Mouse (Mus musculus) heart, embryonic 11.5 days (tissue): Measurements from ENCODE around the gene Vmo1. TPM values are rescaled to one million over a fixed set of nuclear protein-coding genes. Genes with fewer than 3 reads are reported as not detected.
"Not testable (repeated sequence)": the region's sequence is repeated elsewhere in the genome, so short reads cannot be mapped to it uniquely, and the experiment has no call there.

ENCODE experiments used
- ATAC-seq: fragments of 200-750 bp; cut with Nextera tagmentation; replicated peaks from 2 replicates; pipeline ENCODE4 v1.8.0; 2017; ENCODE audit warnings: moderate library complexity; ENCODE audit not compliant: insufficient number of reproducible peaks, low FRiP score, low TSS enrichment
- H3K27ac ChIP-seq: fragments of 300-500 bp; sonication (generic); 2 replicates; pipeline ENCODE4 v1.5.1; 2014; ENCODE audit warnings: mild to moderate bottlenecking, low read depth, low read length
- H3K27me3 ChIP-seq: fragments of 300-500 bp; sonication (generic); 2 replicates; pipeline ENCODE4 v1.6.1; 2014; ENCODE audit warnings: mild to moderate bottlenecking, low read length, mixed read lengths; ENCODE audit not compliant: control insufficient read depth, insufficient read depth
- H3K36me3 ChIP-seq: fragments of 300-500 bp; sonication (generic); 2 replicates; pipeline ENCODE4 v1.6.1; 2014; ENCODE audit warnings: mild to moderate bottlenecking, low read length, moderate library complexity, mixed read lengths; ENCODE audit not compliant: control insufficient read depth, insufficient read depth
- H3K4me1 ChIP-seq: fragments of 300-500 bp; sonication (generic); 2 replicates; pipeline ENCODE4 v1.6.1; 2014; ENCODE audit warnings: low read length; ENCODE audit not compliant: control insufficient read depth, insufficient read depth
- H3K4me2 ChIP-seq: fragments of 300-500 bp; sonication (generic); 2 replicates; pipeline ENCODE4 v1.6.1; 2014; ENCODE audit warnings: mild to moderate bottlenecking, moderate library complexity
- H3K4me3 ChIP-seq: fragments of 300-500 bp; sonication (generic); 2 replicates; pipeline ENCODE4 v1.5.1; 2014; ENCODE audit warnings: low read depth, low read length
- H3K9ac ChIP-seq: fragments of 300-500 bp; sonication (generic); 2 replicates; pipeline ENCODE4 v1.6.1; 2014; ENCODE audit warnings: mild to moderate bottlenecking, low read depth, low read length, moderate library complexity
- H3K9me3 ChIP-seq: fragments of 300-500 bp; sonication (generic); replicated peaks from 2 replicates; pipeline ENCODE4 v1.6.1; 2016; ENCODE audit warnings: low read length; ENCODE audit not compliant: control insufficient read depth
- WGBS: fragments of 180-500 bp; shearing (Covaris S2); extraction: QIAGEN DNeasy Blood & Tissue Kit; methylation state at CpG from one replicate; pipeline ENCODE4 v1.1.7; 2014; ENCODE audit not compliant: insufficient replicate concordance; 5-methylcytosine and 5-hydroxymethylcytosine counted together
- polyA plus RNA-seq: library from polyadenylated mRNA; unstranded; fragments of >200 nt; fragmentation: Nextera tagmentation; extraction: Ambion mirVana; gene quantifications from 2 replicates; pipeline ENCODE4 v1.2.1, GENCODE M21; 2014

The Vmo1 gene
- polyA plus RNA-seq, 1 experiment from 2014 or later = not detected

- no peak for ATAC-seq
- Histone ChIP-seq H3K27me3 (no peaks in the 10 kb centered on the region), H3K9ac (peak overlapping the region; percentile 86; the same call in 1 of the 2 replicates), H3K4me3 (peak overlapping the region; percentile 77), H3K4me2 (peak overlapping the region; percentile 62), H3K36me3 (peaks cover 15% of the 10 kb centered on the region), H3K4me1 (peaks cover 5% of the 10 kb centered on the region), H3K9me3 (no peaks in the 10 kb centered on the region), H3K27ac (no peak overlapping the region)
- 87% methylated on average over 12 of the region's 12 CpGs for WGBS
These were observed 11.8 kb upstream of the Vmo1 start for GRCm38 (mm10) chr11:70526211-70526610.

DNA sequence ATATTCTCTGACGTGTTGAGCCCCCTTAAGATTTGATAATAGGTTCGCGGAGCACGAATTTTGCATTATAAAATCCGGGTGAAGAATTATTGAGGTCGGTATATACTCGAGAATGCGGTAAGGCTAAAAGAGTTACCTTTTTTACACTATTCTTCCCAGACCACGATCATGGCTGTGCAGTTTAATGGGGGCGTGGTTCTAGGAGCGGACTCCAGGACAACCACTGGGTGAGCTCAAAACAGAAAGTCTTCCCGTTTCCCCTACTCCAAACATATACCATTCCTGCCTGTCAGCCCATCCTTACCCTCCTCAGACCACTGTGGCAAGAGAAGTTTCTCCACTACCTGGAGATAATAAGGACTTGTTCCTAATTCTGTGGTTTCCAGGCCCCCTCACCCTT is 11.3 kb upstream of the Vmo1 start:
- 1% methylated on average over 12 of the region's 12 CpGs for WGBS
- Histone ChIP-seq H3K36me3 (peaks cover 15% of the 10 kb centered on the region), H3K9ac (peak overlapping the region; percentile 86), H3K27ac (0 out of 2 replicates have a peak overlapping the region, but pooled peaks have one; percentile 54), H3K4me3 (peak overlapping the region; percentile 77), H3K9me3 (no peaks in the 10 kb centered on the region), H3K4me2 (peak overlapping the region; percentile 62), H3K4me1 (peaks cover 6% of the 10 kb centered on the region), H3K27me3 (no peaks in the 10 kb centered on the region)
- 0 out of 2 replicates have a peak, but pooled peaks have one; percentile 61 for ATAC-seq

GRCm38 (mm10) chr11:70525184-70525678 is 10.8 kb upstream of the Vmo1 start, which contains the start of gene Psmb6:
Gene Psmb6, plus strand, starts transcription at chr11:70525367.
- Histone ChIP-seq H3K9me3 (no peaks in the 10 kb centered on the region), H3K4me2 (peak within 1 kb of the TSS; percentile 62), H3K36me3 (peaks cover 15% of the 10 kb centered on the region), H3K27me3 (no peaks in the 10 kb centered on the region), H3K4me3 (peak within 1 kb of the TSS; percentile 77), H3K27ac (0 out of 2 replicates have a peak within 1 kb of the TSS, but pooled peaks have one; percentile 54), H3K4me1 (peaks cover 10% of the 10 kb centered on the region), H3K9ac (peak within 1 kb of the TSS; percentile 86)
- peak; percentile 78 for ATAC-seq
- WGBS = 1% methylated on average over 25 of the region's 26 CpGs

- Histone ChIP-seq H3K36me3 (peaks cover 15% of the 10 kb centered on the region), H3K27me3 (no peaks in the 10 kb centered on the region), H3K9me3 (no peaks in the 10 kb centered on the region), H3K27ac (no peak overlapping the region), H3K4me3 (peak overlapping the region; percentile 77), H3K4me1 (peaks cover 14% of the 10 kb centered on the region), H3K4me2 (peak overlapping the region; percentile 58), H3K9ac (peak overlapping the region; percentile 61; the same call in 1 of the 2 replicates)
- 7% methylated on average over 8 of the region's 8 CpGs for WGBS
- no peak for ATAC-seq
These were observed 10.4 kb upstream of the Vmo1 start for GRCm38 (mm10) chr11:70524782-70525181.

GRCm38 (mm10) chr11:70523306-70523989 is 9.0 kb upstream of the Vmo1 start:
- not testable (repeated sequence) for ATAC-seq, H3K27ac ChIP-seq
- H3K36me3 ChIP-seq = peaks cover 15% of the 10 kb centered on the region

GRCm38 (mm10) chr11:70520178-70520769 is 5.9 kb upstream of the Vmo1 start:
- ATAC-seq = peak; percentile 47; the same call in 1 of the 2 replicates
- H3K27ac ChIP-seq = peak overlapping the region; percentile 68
- H3K9ac ChIP-seq = peak overlapping the region; percentile 80
- 5% methylated on average over 41 of the region's 41 CpGs for WGBS
- peak overlapping the region; percentile 76 for H3K4me2 ChIP-seq
- no peaks in the 10 kb centered on the region for H3K36me3 ChIP-seq
- peak overlapping the region; percentile 41 for H3K4me3 ChIP-seq
- H3K9me3 ChIP-seq = no peaks in the 10 kb centered on the region
- H3K27me3 ChIP-seq = 0 out of 2 replicates have a peak, but pooled peaks cover 2% of the 10 kb centered on the region
- H3K4me1 ChIP-seq = peaks cover 12% of the 10 kb centered on the region

More at GRCm38 (mm10) chr11:70523306-70523989, 9.0 kb upstream of the Vmo1 start:
- not testable (repeated sequence) for H3K4me2 ChIP-seq, H3K4me3 ChIP-seq, H3K9ac ChIP-seq, H3K9me3 ChIP-seq, H3K27me3 ChIP-seq
- peaks cover 17% of the 10 kb centered on the region for H3K4me1 ChIP-seq
- 83% methylated on average over 8 of the region's 8 CpGs for WGBS

DNA sequence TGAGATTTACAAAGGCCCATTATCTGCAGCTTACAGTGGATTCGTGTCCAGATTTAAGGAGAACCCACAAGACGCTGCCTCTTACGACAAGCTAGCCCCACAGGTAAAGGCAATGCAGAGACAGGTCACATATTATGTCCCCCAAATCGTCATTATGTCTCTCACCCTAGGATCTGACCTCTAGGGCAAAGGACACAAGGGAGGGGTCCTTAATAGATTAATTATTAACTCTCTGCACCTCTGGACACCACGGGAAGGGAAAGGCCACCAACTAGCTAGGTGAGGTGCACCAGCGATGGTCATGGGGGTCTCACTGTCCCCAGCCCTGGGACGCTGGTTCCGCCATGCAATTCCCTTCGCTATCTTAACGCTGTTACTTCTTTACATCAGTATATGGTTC is 4.5 kb upstream of the Vmo1 start, which contains the start of gene Gltpd2:
TSS of gene Gltpd2 (plus strand) at position 274 of the 400 bp plus-strand sequence.
- Histone ChIP-seq H3K36me3 (no peaks in the 10 kb centered on the region), H3K27ac (peak within 1 kb of the TSS; percentile 68)
- WGBS = 80% methylated on average over 10 of the region's 10 CpGs

GRCm38 (mm10) chr11:70518436-70518835 is 4.0 kb upstream of the Vmo1 start:
- no peak for ATAC-seq
- Histone ChIP-seq H3K27me3 (peaks cover 2% of the 10 kb centered on the region; the same call in 1 of the 2 replicates), H3K9ac (no peak overlapping the region), H3K4me2 (no peak overlapping the region), H3K27ac (no peak overlapping the region), H3K4me1 (peaks cover 12% of the 10 kb centered on the region), H3K9me3 (no peaks in the 10 kb centered on the region), H3K4me3 (no peak overlapping the region), H3K36me3 (no peaks in the 10 kb centered on the region)
- 74% methylated on average over 1 of the region's 1 CpGs for WGBS

More for the DNA sequence above, 4.5 kb upstream of the Vmo1 start, which contains the start of gene Gltpd2:
- peaks cover 2% of the 10 kb centered on the region; the same call in 1 of the 2 replicates for H3K27me3 ChIP-seq
- H3K9me3 ChIP-seq = no peaks in the 10 kb centered on the region
- H3K4me2 ChIP-seq = peak within 1 kb of the TSS; percentile 76
- peak within 1 kb of the TSS; percentile 41 for H3K4me3 ChIP-seq
- ATAC-seq = no peak
- H3K9ac ChIP-seq = peak within 1 kb of the TSS; percentile 80
- peaks cover 12% of the 10 kb centered on the region for H3K4me1 ChIP-seq
